Mouse (Mus musculus): ENCODE results near the gene Atp6v1g3. TPM values are rescaled to one million over a fixed set of nuclear protein-coding genes. Genes with fewer than 3 reads are reported as not detected.

The Atp6v1g3 gene
- polyA plus RNA-seq (2012; fragmentation: generic; extraction: Trizol) = not detected
- long read RNA-seq, experiment 1 = 0 reads
- long read RNA-seq, experiment 2 = 0 reads

DNA sequence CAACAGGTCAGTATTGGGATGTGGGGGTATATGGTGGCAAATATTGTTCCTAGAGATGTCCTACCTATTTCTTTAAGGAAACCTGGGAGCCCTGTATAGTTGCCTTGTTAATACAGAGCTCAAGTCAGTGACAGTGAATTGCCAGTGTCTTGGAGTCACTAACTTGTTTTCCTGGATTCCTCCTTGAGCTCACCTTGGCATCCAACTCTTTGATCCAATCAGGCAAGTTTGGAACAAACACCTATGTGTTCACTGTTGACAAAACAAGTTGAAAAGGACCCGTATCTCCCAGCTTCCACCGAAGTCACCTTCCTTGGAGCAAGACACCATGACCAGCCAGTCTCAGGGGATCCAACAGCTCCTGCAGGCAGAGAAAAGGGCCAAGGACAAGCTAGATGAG is at the start of gene Atp6v1g3:
Gene Atp6v1g3, plus strand, starts transcription at position 301 of the 400 bp plus-strand sequence.
- TF ChIP-seq CTCF (IDR thresholded peaks at IDR 0.05; ENCODE audit: control insufficient read depth, insufficient read depth, insufficient read length) = no peak
- TF ChIP-seq CEBPB (IDR thresholded peaks at IDR 0.05; ENCODE audit: low read depth) = no peak
- H3K4me3 ChIP-seq (ENCODE audit: insufficient read depth, poor library complexity, severe bottlenecking) = no peak within 1 kb of the TSS
- H3K79me2 ChIP-seq (ENCODE audit: control insufficient read depth, insufficient read depth) = no peaks in the 10 kb centered on the region
- no peak within 1 kb of the TSS for H3ac ChIP-seq (ENCODE audit: control insufficient read depth, insufficient read length, low read depth)
- H3K79me3 ChIP-seq (ENCODE audit: low read depth) = no peaks in the 10 kb centered on the region
- no peaks in the 10 kb centered on the region for H3K36me3 ChIP-seq (ENCODE audit: control insufficient read depth, insufficient read depth)
- H3K27me3 ChIP-seq (ENCODE audit: control insufficient read depth, insufficient read depth, insufficient read length) = no peaks in the 10 kb centered on the region

DNA sequence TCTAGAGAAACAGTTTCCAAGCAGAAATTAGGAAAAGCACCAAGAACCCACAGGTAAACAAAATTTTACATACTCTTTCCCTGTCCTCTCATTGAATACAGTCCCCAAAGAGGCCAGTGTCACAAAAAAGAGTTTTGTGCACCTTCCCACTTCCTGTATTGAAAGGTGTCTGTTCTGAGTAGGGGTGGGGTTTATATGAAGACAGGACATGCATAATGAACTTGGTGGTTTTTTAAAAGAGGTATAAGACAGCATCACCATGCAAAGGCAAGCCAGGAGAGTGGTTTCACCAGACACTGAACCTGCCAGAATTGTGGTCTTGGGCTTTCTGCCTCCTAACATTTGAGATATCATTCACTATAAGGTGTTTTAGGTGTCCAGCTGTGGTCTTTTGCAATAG is 40.5 kb upstream of the Atp6v1g3 start:
- no peak overlapping the region for H3ac ChIP-seq (ENCODE audit: control insufficient read depth, insufficient read length, low read depth)
- H3K79me2 ChIP-seq (ENCODE audit: control insufficient read depth, insufficient read depth) = no peaks in the 10 kb centered on the region
- no peaks in the 10 kb centered on the region for H3K79me3 ChIP-seq (ENCODE audit: low read depth)
- H3K27me3 ChIP-seq (ENCODE audit: control insufficient read depth, insufficient read depth, insufficient read length) = no peaks in the 10 kb centered on the region
- no peak for TF ChIP-seq MAX (IDR thresholded peaks at IDR 0.05)
- TF ChIP-seq CTCF (IDR thresholded peaks at IDR 0.05; ENCODE audit: control insufficient read depth, insufficient read depth, insufficient read length) = no peak
- no peak for TF ChIP-seq MYOD1 (IDR thresholded peaks at IDR 0.05; ENCODE audit: control insufficient read depth, insufficient read length, low read depth)
- TF ChIP-seq CEBPB (IDR thresholded peaks at IDR 0.05; ENCODE audit: low read depth) = no peak
- TF ChIP-seq FOSL1 (IDR thresholded peaks at IDR 0.05; ENCODE audit: insufficient read depth, low read length, poor library complexity, severe bottlenecking) = no peak
- TF ChIP-seq USF1 (IDR thresholded peaks at IDR 0.05; ENCODE audit: low read depth) = no peak
- TF ChIP-seq MYOG (IDR thresholded peaks at IDR 0.05; ENCODE audit: control insufficient read depth, extremely low read depth, insufficient read length) = no peak
- no peaks in the 10 kb centered on the region for H3K36me3 ChIP-seq (ENCODE audit: control insufficient read depth, insufficient read depth)
- H3K4me3 ChIP-seq (ENCODE audit: insufficient read depth, poor library complexity, severe bottlenecking) = no peak overlapping the region

DNA sequence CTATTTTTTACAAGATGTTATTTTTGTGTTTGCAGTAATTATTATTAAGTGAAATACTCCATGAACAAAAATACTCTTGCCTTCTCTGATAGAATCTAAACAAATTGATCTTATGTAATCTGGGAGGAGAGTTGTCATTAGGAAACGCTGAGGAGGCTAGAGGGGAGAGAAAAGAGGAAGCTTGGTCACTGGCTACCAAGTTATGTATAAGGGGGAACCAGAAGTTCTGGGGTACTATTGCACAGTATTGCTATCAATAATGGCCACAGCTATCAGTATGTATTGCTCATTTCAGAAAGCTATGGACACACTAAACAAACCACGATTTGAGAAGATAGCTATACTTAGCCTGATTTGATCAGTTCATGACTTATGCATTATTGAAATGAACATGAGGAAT is 36.3 kb upstream of the Atp6v1g3 start:
- Histone ChIP-seq H3K79me3 (ENCODE audit: low read depth) (no peaks in the 10 kb centered on the region), H3ac (ENCODE audit: control insufficient read depth, insufficient read length, low read depth) (no peak overlapping the region), H3K27me3 (ENCODE audit: control insufficient read depth, insufficient read depth, insufficient read length) (no peaks in the 10 kb centered on the region), H3K79me2 (ENCODE audit: control insufficient read depth, insufficient read depth) (no peaks in the 10 kb centered on the region), H3K36me3 (ENCODE audit: control insufficient read depth, insufficient read depth) (no peaks in the 10 kb centered on the region), H3K4me3 (ENCODE audit: insufficient read depth, poor library complexity, severe bottlenecking) (no peak overlapping the region)
- TF ChIP-seq CEBPB (IDR thresholded peaks at IDR 0.05; ENCODE audit: low read depth) (no peak), MYOG (IDR thresholded peaks at IDR 0.05; ENCODE audit: control insufficient read depth, extremely low read depth, insufficient read length) (no peak), USF1 (IDR thresholded peaks at IDR 0.05; ENCODE audit: low read depth) (no peak)

DNA sequence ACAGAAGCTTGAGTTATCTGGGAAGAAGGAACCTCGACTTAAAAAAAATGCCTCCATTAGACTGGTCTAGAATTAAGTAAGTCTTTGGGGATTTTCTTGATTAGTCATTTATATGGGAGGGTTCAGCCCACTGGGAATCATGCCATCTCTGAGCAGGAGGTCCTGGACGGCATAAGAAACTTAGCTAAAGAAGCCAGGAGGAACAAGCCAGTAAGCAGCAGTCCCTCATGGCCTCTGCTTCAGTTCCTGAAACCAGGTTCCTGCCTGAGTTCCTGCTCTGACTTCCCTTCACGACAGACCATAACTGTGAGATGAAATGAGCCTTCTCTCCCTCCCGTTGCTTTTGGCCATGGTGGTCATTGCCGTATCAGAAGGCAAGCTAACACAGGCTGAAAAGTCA is 29.6 kb upstream of the Atp6v1g3 start:
- Histone ChIP-seq H3K27me3 (ENCODE audit: control insufficient read depth, insufficient read depth, insufficient read length) (no peaks in the 10 kb centered on the region), H3K4me3 (ENCODE audit: insufficient read depth, poor library complexity, severe bottlenecking) (no peak overlapping the region), H3ac (ENCODE audit: control insufficient read depth, insufficient read length, low read depth) (no peak overlapping the region), H3K79me3 (ENCODE audit: low read depth) (no peaks in the 10 kb centered on the region), H3K36me3 (ENCODE audit: control insufficient read depth, insufficient read depth) (no peaks in the 10 kb centered on the region), H3K79me2 (ENCODE audit: control insufficient read depth, insufficient read depth) (no peaks in the 10 kb centered on the region)
- TF ChIP-seq USF1 (IDR thresholded peaks at IDR 0.05; ENCODE audit: low read depth) = no peak
- no peak for TF ChIP-seq MYOG (IDR thresholded peaks at IDR 0.05; ENCODE audit: control insufficient read depth, extremely low read depth, insufficient read length)
- no peak for TF ChIP-seq FOSL1 (IDR thresholded peaks at IDR 0.05; ENCODE audit: insufficient read depth, low read length, poor library complexity, severe bottlenecking)
- TF ChIP-seq CEBPB (IDR thresholded peaks at IDR 0.05; ENCODE audit: low read depth) = no peak
- TF ChIP-seq CTCF (IDR thresholded peaks at IDR 0.05; ENCODE audit: control insufficient read depth, insufficient read depth, insufficient read length) = no peak
- TF ChIP-seq MYOD1 (IDR thresholded peaks at IDR 0.05; ENCODE audit: control insufficient read depth, insufficient read length, low read depth) = no peak

DNA sequence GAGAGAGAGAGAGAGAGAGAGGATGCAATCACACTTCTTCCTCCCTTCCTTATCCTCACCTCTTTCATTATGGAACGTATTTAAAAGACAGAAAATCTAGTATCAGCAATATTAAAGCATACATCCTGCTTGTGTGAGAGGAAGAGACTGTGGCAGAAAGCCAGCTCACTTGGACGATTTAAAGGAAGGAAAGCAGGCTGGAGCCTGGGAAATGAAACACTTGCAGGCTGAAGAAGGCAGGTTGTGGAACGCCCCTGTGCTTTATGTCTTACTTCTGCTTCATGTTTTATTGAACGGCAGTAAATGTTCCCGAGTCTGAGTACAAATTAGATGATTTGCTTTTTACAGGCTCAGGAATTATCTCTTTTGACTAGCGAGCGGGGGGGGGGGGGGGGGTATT is 29.1 kb upstream of the Atp6v1g3 start:
- no peaks in the 10 kb centered on the region for H3K36me3 ChIP-seq (ENCODE audit: control insufficient read depth, insufficient read depth)
- TF ChIP-seq FOSL1 (IDR thresholded peaks at IDR 0.05; ENCODE audit: insufficient read depth, low read length, poor library complexity, severe bottlenecking) (no peak), MAX (IDR thresholded peaks at IDR 0.05) (no peak), MYOD1 (IDR thresholded peaks at IDR 0.05; ENCODE audit: control insufficient read depth, insufficient read length, low read depth) (no peak), CEBPB (IDR thresholded peaks at IDR 0.05; ENCODE audit: low read depth) (no peak), MYOG (IDR thresholded peaks at IDR 0.05; ENCODE audit: control insufficient read depth, extremely low read depth, insufficient read length) (no peak), CTCF (IDR thresholded peaks at IDR 0.05; ENCODE audit: control insufficient read depth, insufficient read depth, insufficient read length) (no peak), USF1 (IDR thresholded peaks at IDR 0.05; ENCODE audit: low read depth) (no peak)
- no peaks in the 10 kb centered on the region for H3K79me3 ChIP-seq (ENCODE audit: low read depth)
- no peak overlapping the region for H3K4me3 ChIP-seq (ENCODE audit: insufficient read depth, poor library complexity, severe bottlenecking)
- no peaks in the 10 kb centered on the region for H3K27me3 ChIP-seq (ENCODE audit: control insufficient read depth, insufficient read depth, insufficient read length)
- H3ac ChIP-seq (ENCODE audit: control insufficient read depth, insufficient read length, low read depth) = no peak overlapping the region
- H3K79me2 ChIP-seq (ENCODE audit: control insufficient read depth, insufficient read depth) = no peaks in the 10 kb centered on the region

DNA sequence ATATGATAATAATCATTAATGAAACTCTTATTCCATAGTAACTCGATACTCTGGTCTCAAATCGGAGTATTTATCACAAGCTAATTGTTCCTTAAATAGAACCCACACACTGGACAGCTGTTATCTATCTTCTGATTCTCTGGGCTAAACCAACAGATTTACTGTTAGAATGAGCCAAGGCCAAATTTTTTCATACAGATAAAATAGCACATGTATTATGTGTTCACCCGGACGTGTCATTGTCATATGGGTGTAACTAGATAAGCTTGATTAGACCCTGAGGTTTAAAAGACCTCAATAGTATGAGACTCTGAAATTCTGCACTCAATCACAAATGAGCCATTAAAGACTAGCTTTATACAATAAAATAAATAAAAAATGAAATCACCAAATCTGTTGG is 28.4 kb upstream of the Atp6v1g3 start:
- no peak overlapping the region for H3ac ChIP-seq (ENCODE audit: control insufficient read depth, insufficient read length, low read depth)
- H3K27me3 ChIP-seq (ENCODE audit: control insufficient read depth, insufficient read depth, insufficient read length) = no peaks in the 10 kb centered on the region
- no peaks in the 10 kb centered on the region for H3K79me2 ChIP-seq (ENCODE audit: control insufficient read depth, insufficient read depth)

More for the DNA sequence above, 28.4 kb upstream of the Atp6v1g3 start:
- Histone ChIP-seq H3K4me3 (ENCODE audit: insufficient read depth, poor library complexity, severe bottlenecking) (no peak overlapping the region), H3K36me3 (ENCODE audit: control insufficient read depth, insufficient read depth) (no peaks in the 10 kb centered on the region), H3K79me3 (ENCODE audit: low read depth) (no peaks in the 10 kb centered on the region)
- no peak for TF ChIP-seq CTCF (IDR thresholded peaks at IDR 0.05; ENCODE audit: control insufficient read depth, insufficient read depth, insufficient read length)
- no peak for TF ChIP-seq FOSL1 (IDR thresholded peaks at IDR 0.05; ENCODE audit: insufficient read depth, low read length, poor library complexity, severe bottlenecking)
- TF ChIP-seq CEBPB (IDR thresholded peaks at IDR 0.05; ENCODE audit: low read depth) = no peak
- TF ChIP-seq MAX (IDR thresholded peaks at IDR 0.05) = no peak
- no peak for TF ChIP-seq MYOD1 (IDR thresholded peaks at IDR 0.05; ENCODE audit: control insufficient read depth, insufficient read length, low read depth)
- no peak for TF ChIP-seq USF1 (IDR thresholded peaks at IDR 0.05; ENCODE audit: low read depth)
- TF ChIP-seq MYOG (IDR thresholded peaks at IDR 0.05; ENCODE audit: control insufficient read depth, extremely low read depth, insufficient read length) = no peak
